Mouse (Mus musculus) thymus, adult 2 months (tissue): ENCODE data around the gene Sncg. TPM values are rescaled to one million over a fixed set of nuclear protein-coding genes. Genes with fewer than 3 reads are reported as not detected.

Experiments used
- DNase-seq: peaks from one replicate; pipeline ENCODE4 v3.0.0; 2021
- H3K27ac ChIP-seq: fragments of 200-500 bp; 2 replicates; pipeline ENCODE4 v1.5.1; 2012; ENCODE audit warnings: low read length, control low read depth; ENCODE audit not compliant: control insufficient read depth, insufficient read depth
- H3K27me3 ChIP-seq: fragments of 200-500 bp; 2 replicates; pipeline ENCODE4 v1.6.1; 2012; ENCODE audit warnings: mild to moderate bottlenecking, low read length, moderate library complexity, mixed read lengths; ENCODE audit not compliant: control insufficient read depth, insufficient read depth
- H3K36me3 ChIP-seq: fragments of 200-500 bp; 2 replicates; pipeline ENCODE4 v1.6.1; 2012; ENCODE audit warnings: mild to moderate bottlenecking, low read length, moderate library complexity; ENCODE audit not compliant: control insufficient read depth, insufficient read depth
- H3K4me1 ChIP-seq: fragments of 200-500 bp; replicated peaks from 2 replicates; pipeline ENCODE4 v1.6.1; 2012; ENCODE audit warnings: low read length; ENCODE audit not compliant: control insufficient read depth, insufficient read depth
- H3K4me3 ChIP-seq: fragments of 200-500 bp; 2 replicates; pipeline ENCODE4 v1.5.1; 2012; ENCODE audit warnings: mild to moderate bottlenecking, low read length, control low read depth, moderate library complexity; ENCODE audit not compliant: control insufficient read depth, insufficient read depth
- CTCF ChIP-seq: fragments of 200-500 bp; IDR thresholded peaks from 2 replicates; pipeline ENCODE4 v1.5.1; 2012; ENCODE audit warnings: mild to moderate bottlenecking, control low read depth, low read length, moderate library complexity, borderline replicate concordance; ENCODE audit not compliant: control insufficient read depth, poor library complexity, insufficient read depth; ENCODE audit errors: extremely low read depth
- POLR2A ChIP-seq: fragments of 200-500 bp; IDR thresholded peaks from 2 replicates; pipeline ENCODE4 v1.6.1; 2012; ENCODE audit warnings: mild to moderate bottlenecking, low read length, control low read depth, moderate library complexity; ENCODE audit not compliant: control insufficient read depth, poor library complexity, insufficient read depth; ENCODE audit errors: extremely low read depth
- WGBS: fragments of 180-500 bp; shearing (Covaris S2); methylation state at CpG from one replicate; pipeline ENCODE4 v1.1.7; 2018; 5-methylcytosine and 5-hydroxymethylcytosine counted together
- polyA plus RNA-seq: library from polyadenylated mRNA; depleted of rRNA; stranded (reverse); fragments of >200 nt; gene quantifications from 2 replicates; pipeline ENCODE4 v1.2.3, GENCODE M21; 2012

Sncg gene
- polyA plus RNA-seq, 1 experiment: 10.2 TPM

- H3K27me3 ChIP-seq: no peaks in the 10 kb centered on the region
- 87% methylated on average over 12 of the region's 12 CpGs for WGBS
- TF ChIP-seq POLR2A (no peak), CTCF (no peak)
- no peak overlapping the region for H3K27ac ChIP-seq
- no peaks in the 10 kb centered on the region for H3K4me1 ChIP-seq
- no peak for DNase-seq
- H3K4me3 ChIP-seq: no peak overlapping the region
- H3K36me3 ChIP-seq: peaks cover 24% of the 10 kb centered on the region
These were observed 28.6 kb downstream of the Sncg start for GRCm38 (mm10) chr14:34345771-34346566.

GRCm38 (mm10) chr14:34344361-34344760, 30.2 kb downstream of the Sncg start:
- H3K27me3 ChIP-seq: no peaks in the 10 kb centered on the region
- TF ChIP-seq POLR2A: no peak
- TF ChIP-seq CTCF: no peak
- WGBS: 94% methylated on average over 5 of the region's 5 CpGs
- H3K27ac ChIP-seq: no peak overlapping the region
- no peak for DNase-seq
- peaks cover 37% of the 10 kb centered on the region for H3K36me3 ChIP-seq
- H3K4me3 ChIP-seq: no peak overlapping the region
- no peaks in the 10 kb centered on the region for H3K4me1 ChIP-seq

- Histone ChIP-seq H3K4me1 (no peaks in the 10 kb centered on the region), H3K4me3 (no peak overlapping the region), H3K27ac (no peak overlapping the region), H3K36me3 (peaks cover 46% of the 10 kb centered on the region), H3K27me3 (no peaks in the 10 kb centered on the region)
- TF ChIP-seq POLR2A (no peak), CTCF (no peak)
- DNase-seq: no peak
- 90% methylated on average over 4 of the region's 4 CpGs for WGBS
These were observed 31.5 kb downstream of the Sncg start for GRCm38 (mm10) chr14:34343078-34343477.

GRCm38 (mm10) chr14:34341993-34342392, 32.6 kb downstream of the Sncg start:
- 98% methylated on average over 4 of the region's 4 CpGs for WGBS
- TF ChIP-seq POLR2A (no peak), CTCF (no peak)
- Histone ChIP-seq H3K27ac (no peak overlapping the region), H3K27me3 (no peaks in the 10 kb centered on the region), H3K36me3 (peaks cover 51% of the 10 kb centered on the region), H3K4me1 (no peaks in the 10 kb centered on the region), H3K4me3 (no peak overlapping the region)
- DNase-seq: no peak

GRCm38 (mm10) chr14:34339446-34339845, 35.1 kb downstream of the Sncg start:
- H3K36me3 ChIP-seq: peaks cover 73% of the 10 kb centered on the region

GRCm38 (mm10) chr14:34332476-34332875, 42.1 kb downstream of the Sncg start:
- no peak overlapping the region for H3K4me3 ChIP-seq
- TF ChIP-seq POLR2A (no peak), CTCF (no peak)
- no peak for DNase-seq
- H3K4me1 ChIP-seq: no peaks in the 10 kb centered on the region
- H3K27me3 ChIP-seq: no peaks in the 10 kb centered on the region
- H3K36me3 ChIP-seq: peaks cover 46% of the 10 kb centered on the region
- 94% methylated on average over 5 of the region's 5 CpGs for WGBS
- no peak overlapping the region for H3K27ac ChIP-seq

More at GRCm38 (mm10) chr14:34339446-34339845, 35.1 kb downstream of the Sncg start:
- no peak for DNase-seq
- no peaks in the 10 kb centered on the region for H3K27me3 ChIP-seq
- TF ChIP-seq CTCF (no peak), POLR2A (no peak)
- no peaks in the 10 kb centered on the region for H3K4me1 ChIP-seq
- WGBS: 96% methylated on average over 1 of the region's 1 CpGs
- H3K4me3 ChIP-seq: no peak overlapping the region
- H3K27ac ChIP-seq: no peak overlapping the region
